ENCODE assay signal across 8 mouse cellular contexts in the genomic region with DNA sequence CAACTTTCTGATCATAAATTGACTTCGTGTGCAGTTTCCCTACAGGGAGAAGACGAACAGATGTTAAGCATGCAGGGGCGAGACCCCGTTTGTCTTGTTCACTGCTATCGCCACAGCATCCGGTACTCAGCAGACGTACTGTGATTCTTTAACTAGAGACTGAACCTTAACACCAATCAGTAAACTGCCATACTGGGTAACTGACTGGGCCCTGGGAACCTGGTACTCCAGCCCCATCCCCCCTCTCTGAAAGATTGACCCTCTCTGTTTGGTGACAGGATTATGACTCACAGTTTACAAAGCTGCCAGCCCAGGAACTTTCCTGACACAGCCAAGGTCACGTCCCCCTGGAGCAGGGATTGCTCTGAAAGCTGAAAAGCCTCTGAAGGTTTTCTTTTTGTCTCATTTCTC. TPM values are rescaled to one million over a fixed set of nuclear protein-coding genes. Genes with fewer than 3 reads are reported as not detected.
A peak's percentile ranks its signal among the peaks of the same experiment; 100 is the strongest.
DNase-seq lines count a peak whose midpoint lies in the region; ATAC-seq lines count a peak whose summit lies in the region.

No protein-coding gene starts in this region.

- 0 out of 2 replicates have a peak overlapping the region, but pooled peaks have one; percentile 13 for H3K4me3 ChIP-seq in embryonic facial prominence, embryonic 10.5 days
- H3K4me3 ChIP-seq in heart, embryonic 12.5 days, result peak overlapping the region; percentile 10; the same call in 1 of the 2 replicates
- peak overlapping the region; percentile 30 for H3K4me3 ChIP-seq in kidney, embryonic 15.5 days (replicated peaks)
- H3K4me3 ChIP-seq in stomach, embryonic 16.5 days (replicated peaks; ENCODE audit: low read length), result peak overlapping the region; percentile 8

- no peaks in the 10 kb centered on the region for H3K27me3 ChIP-seq in embryonic facial prominence, embryonic 10.5 days (replicated peaks; ENCODE audit: low read depth, poor library complexity, severe bottlenecking)
- no peaks in the 10 kb centered on the region for H3K27me3 ChIP-seq in heart, embryonic 12.5 days (replicated peaks)
- H3K27me3 ChIP-seq in kidney, embryonic 15.5 days, result no peaks in the 10 kb centered on the region
- no peaks in the 10 kb centered on the region for H3K27me3 ChIP-seq in stomach, embryonic 16.5 days (ENCODE audit: control insufficient read depth, insufficient read depth, low read length)

- peak overlapping the region; percentile 57 for H3K4me2 ChIP-seq in heart, embryonic 12.5 days
- peak overlapping the region; percentile 57 for H3K4me2 ChIP-seq in kidney, embryonic 15.5 days
- peak overlapping the region; percentile 41 for H3K4me2 ChIP-seq in stomach, embryonic 16.5 days (ENCODE audit: low read depth, low read length)

- peaks cover 14% of the 10 kb centered on the region for H3K4me1 ChIP-seq in embryonic facial prominence, embryonic 10.5 days
- peaks cover 12% of the 10 kb centered on the region for H3K4me1 ChIP-seq in heart, embryonic 12.5 days (replicated peaks)
- peaks cover 7% of the 10 kb centered on the region for H3K4me1 ChIP-seq in kidney, embryonic 15.5 days
- H3K4me1 ChIP-seq in stomach, embryonic 16.5 days (ENCODE audit: control insufficient read depth, insufficient read depth, low read length), result peaks cover 3% of the 10 kb centered on the region; the same call in 1 of the 2 replicates

- H3K9me3 ChIP-seq in embryonic facial prominence, embryonic 10.5 days, result no peaks in the 10 kb centered on the region
- no peaks in the 10 kb centered on the region; the same call in 1 of the 2 replicates for H3K9me3 ChIP-seq in heart, embryonic 12.5 days (replicated peaks)
- H3K9me3 ChIP-seq in kidney, embryonic 15.5 days (replicated peaks), result no peaks in the 10 kb centered on the region
- H3K9me3 ChIP-seq in stomach, embryonic 16.5 days (replicated peaks; ENCODE audit: control insufficient read depth, low read length), result no peaks in the 10 kb centered on the region

- DNase-seq in NIH3T3 (ENCODE audit: low read depth), result peak; percentile 79
- peak; percentile 55 for DNase-seq in embryonic facial prominence, embryonic 10.5 days (ENCODE audit: low spot score)
- DNase-seq in lung, postnatal 25 days (ENCODE audit: low spot score), result peak; percentile 27
- no peak for DNase-seq in left cerebral cortex, adult 18-20 months (ENCODE audit: low spot score in 2 of 2)
- no peak for DNase-seq in right cerebral cortex, adult 18-20 months

- H3K9ac ChIP-seq in heart, embryonic 12.5 days, result peak overlapping the region; percentile 39; the same call in 1 of the 2 replicates
- H3K9ac ChIP-seq in kidney, embryonic 15.5 days, result 0 out of 2 replicates have a peak overlapping the region, but pooled peaks have one; percentile 4
- H3K9ac ChIP-seq in stomach, embryonic 16.5 days (ENCODE audit: low read length), result peak overlapping the region; percentile 20

- peak; percentile 69; the same call in 1 of the 2 replicates for ATAC-seq in heart, embryonic 12.5 days (ENCODE audit: insufficient number of reproducible peaks, low FRiP score)
- peak; percentile 91 for ATAC-seq in kidney, embryonic 15.5 days (replicated peaks; ENCODE audit: low FRiP score)
- ATAC-seq in stomach, embryonic 16.5 days (ENCODE audit: insufficient read depth, low FRiP score), result peak; percentile 86

- WGBS in embryonic facial prominence, embryonic 10.5 days, result 26% methylated on average over 8 of the region's 8 CpGs
- 16% methylated on average over 8 of the region's 8 CpGs for WGBS in heart, embryonic 12.5 days
- WGBS in kidney, embryonic 15.5 days, result 4% methylated on average over 8 of the region's 8 CpGs
- WGBS in stomach, embryonic 16.5 days, result 5% methylated on average over 8 of the region's 8 CpGs

- H3K27ac ChIP-seq in embryonic facial prominence, embryonic 10.5 days (replicated peaks), result peak overlapping the region; percentile 26
- H3K27ac ChIP-seq in heart, embryonic 12.5 days (ENCODE audit: poor library complexity, severe bottlenecking), result peak overlapping the region; percentile 43
- peak overlapping the region; percentile 41; the same call in 1 of the 2 replicates for H3K27ac ChIP-seq in kidney, embryonic 15.5 days
- 0 out of 2 replicates have a peak overlapping the region, but pooled peaks have one; percentile 0 for H3K27ac ChIP-seq in stomach, embryonic 16.5 days (ENCODE audit: low read length)

- no peaks in the 10 kb centered on the region for H3K36me3 ChIP-seq in embryonic facial prominence, embryonic 10.5 days (replicated peaks)
- no peaks in the 10 kb centered on the region; the same call in 1 of the 2 replicates for H3K36me3 ChIP-seq in heart, embryonic 12.5 days
- no peaks in the 10 kb centered on the region for H3K36me3 ChIP-seq in kidney, embryonic 15.5 days
- no peaks in the 10 kb centered on the region for H3K36me3 ChIP-seq in stomach, embryonic 16.5 days (ENCODE audit: control insufficient read depth, insufficient read depth, low read length)

RNA-seq across cellular contexts. Expression of a gene that starts 42.1 kb away (rescaled TPM):
- 0.14 TPM in 1 of 2 replicates, not detected in the other for polyA plus RNA-seq in embryonic facial prominence, embryonic 10.5 days (2016; fragmentation: Nextera tagmentation; extraction: Ambion mirVana)
- polyA plus RNA-seq in heart, embryonic 12.5 days (2016; fragmentation: Nextera tagmentation; extraction: Ambion mirVana), result 0.10 and 0.15 TPM in 2 replicates
- polyA plus RNA-seq in kidney, embryonic 15.5 days (2015; fragmentation: Nextera tagmentation; extraction: Ambion mirVana), result 0.21 and 0.37 TPM in 2 replicates
- 0.05 TPM in 1 of 2 replicates, not detected in the other for polyA plus RNA-seq in stomach, embryonic 16.5 days (2015; fragmentation: Nextera tagmentation; extraction: Ambion mirVana)
- not detected for total RNA-seq in left cerebral cortex, adult 18-20 months (2021)

Comparison
In these comparisons a context has a peak if more than half of its experiments do, and no peak if none do; other contexts are left out.
1. DNase-seq: peak in NIH3T3 (single experiment), embryonic facial prominence, embryonic 10.5 days (single experiment) and lung, postnatal 25 days (single experiment); none in left cerebral cortex, adult 18-20 months (0 of 2) and right cerebral cortex, adult 18-20 months (single experiment).
2. Peak in every context shown above with its lines, with median percentiles within 50 percentile points of each other: H3K27ac ChIP-seq, H3K4me3 ChIP-seq, ATAC-seq, H3K4me2 ChIP-seq and H3K9ac ChIP-seq.